Mouse (Mus musculus) kidney, adult 2 months (tissue): Measurements from ENCODE around the gene Rptor.

ENCODE experiments used
- CTCF ChIP-seq: fragments of 200-500 bp; conservative IDR thresholded peaks from 2 replicates; pipeline ENCODE4 v1.5.1; 2011; ENCODE audit warnings: low read depth, mild to moderate bottlenecking, control low read depth, low read length, moderate library complexity, mixed read lengths; ENCODE audit not compliant: insufficient read depth, insufficient read length
- POLR2A ChIP-seq: fragments of 200-500 bp; IDR thresholded peaks from one replicate; pipeline ENCODE4 v1.6.1; 2011; ENCODE audit warnings: low read depth, low read length, control low read depth

DNA sequence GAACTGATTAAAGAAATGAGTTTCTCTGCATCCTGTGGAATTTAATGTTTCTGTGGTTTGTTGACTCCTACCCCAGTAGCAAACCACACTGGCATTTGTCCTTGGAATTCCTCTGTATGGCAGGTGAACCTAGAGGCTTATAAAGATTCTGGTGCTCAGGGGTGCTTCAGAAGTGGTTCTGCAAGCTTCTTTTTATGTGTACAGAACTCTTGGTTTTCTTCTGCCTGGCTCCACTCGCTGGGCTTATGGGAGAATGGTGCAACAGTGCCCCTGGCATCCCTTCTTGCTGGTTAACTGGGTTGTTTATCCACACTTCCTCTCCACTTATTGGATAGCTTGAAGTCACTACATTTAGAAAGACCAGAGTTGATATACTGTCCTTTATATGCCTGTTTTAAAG lies 104.6 kb downstream of the Rptor start:
- TF ChIP-seq CTCF = no peak
- no peak for TF ChIP-seq POLR2A
